Mouse (Mus musculus): Measurements from ENCODE around the gene Fam19a5.

The Fam19a5 gene

DNA sequence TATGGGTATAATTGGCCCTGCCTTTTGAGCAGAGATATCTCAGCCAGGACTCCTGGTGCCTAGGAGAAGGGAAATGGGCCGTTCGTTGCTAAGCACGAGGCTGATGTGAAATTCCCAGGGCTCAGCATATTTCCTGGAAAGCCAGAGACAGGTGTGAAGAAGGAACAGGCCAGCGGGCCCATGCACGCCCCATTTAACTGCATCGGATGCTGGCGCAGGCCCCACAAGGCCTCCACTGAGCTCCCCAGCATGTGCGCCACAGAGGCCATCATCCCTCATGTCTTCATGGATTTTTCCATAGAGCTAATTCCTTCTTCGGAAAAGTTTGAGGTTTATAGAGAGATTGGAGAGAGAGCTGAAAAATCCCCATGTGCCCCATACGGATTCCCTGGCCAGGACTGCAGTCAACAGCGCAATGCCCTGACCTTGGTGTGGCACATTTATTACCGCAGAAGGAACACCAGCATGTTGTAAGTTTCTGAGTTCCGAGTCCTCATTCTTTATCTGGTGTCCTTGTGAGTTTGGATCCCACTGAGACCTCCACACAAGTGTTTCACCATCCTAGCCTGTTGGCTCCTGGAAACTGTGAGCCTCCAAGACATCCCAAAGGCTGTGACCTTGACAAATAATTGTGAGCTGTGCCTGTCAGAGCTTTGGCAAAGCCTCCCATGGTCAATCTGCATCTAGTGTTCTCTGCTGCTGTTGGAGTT lies 122.1 kb downstream of the Fam19a5 start:
- no peak for DNase-seq (ENCODE audit: low read depth, low spot score)

DNA sequence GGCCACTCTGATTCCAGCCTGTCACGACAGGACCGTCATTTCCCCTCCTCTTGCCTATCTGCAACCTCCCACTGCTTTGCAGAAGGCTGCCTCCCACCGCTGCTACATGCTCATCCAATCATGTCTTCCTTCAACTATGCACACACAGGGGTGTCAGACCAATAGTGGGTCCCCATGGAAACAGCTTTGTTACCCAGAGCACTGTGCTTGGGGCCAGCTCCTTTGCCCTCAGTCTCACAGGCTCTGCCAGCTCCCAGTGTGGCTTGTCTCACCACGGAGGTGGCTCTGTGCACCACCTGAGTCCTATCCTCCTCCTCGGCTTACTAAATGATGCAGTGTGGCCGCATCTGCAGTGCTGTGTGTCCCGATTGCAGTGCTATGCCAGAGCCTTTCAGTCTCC lies 123.3 kb downstream of the Fam19a5 start:
- no peak for DNase-seq (ENCODE audit: low read depth, low spot score)

DNA sequence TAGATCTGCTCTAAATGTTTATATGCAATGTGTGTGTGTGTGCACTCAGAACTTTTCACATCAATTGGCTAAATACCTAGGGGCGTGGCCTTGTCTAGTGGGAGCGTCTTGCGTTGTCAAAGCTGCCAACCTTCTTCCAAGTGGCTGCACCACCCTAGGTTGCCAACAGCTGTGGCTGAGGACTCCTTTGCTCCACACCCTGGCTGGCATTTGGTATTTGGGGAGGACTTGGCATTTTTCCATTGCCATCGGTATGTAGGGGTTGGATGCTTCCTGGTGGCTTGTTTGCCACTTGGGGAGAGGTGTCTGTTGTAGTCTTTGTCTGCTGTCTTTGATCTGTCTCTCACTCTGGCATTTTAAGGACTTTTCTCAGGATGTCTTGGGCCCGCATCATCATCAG lies 124.0 kb downstream of the Fam19a5 start:
- no peak for DNase-seq (ENCODE audit: low read depth, low spot score)

- no peak for DNase-seq (ENCODE audit: low read depth, low spot score)
Measured at GRCm38 (mm10) chr15:87671929-87672328, 127.8 kb downstream of the Fam19a5 start.

DNA sequence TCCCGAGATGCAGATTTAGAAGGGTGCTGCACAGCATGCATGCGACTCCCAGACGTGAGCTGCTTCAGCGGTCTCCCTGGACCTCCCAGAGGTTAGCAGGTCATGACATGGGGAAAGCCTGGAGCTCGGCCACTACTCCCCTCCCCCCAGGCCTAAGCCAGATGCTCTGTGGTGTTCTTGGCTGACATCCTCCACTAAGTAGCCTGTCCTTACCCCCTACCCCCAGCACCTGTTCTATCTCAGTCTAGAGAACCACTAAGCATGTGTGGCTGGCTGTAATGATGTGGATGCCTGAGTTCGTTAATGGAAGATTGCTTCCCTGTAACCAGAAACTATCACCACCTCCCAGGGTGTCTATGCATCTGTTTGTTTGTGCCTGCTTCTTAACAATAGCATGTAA lies 134.6 kb downstream of the Fam19a5 start:
- DNase-seq (ENCODE audit: low read depth, low spot score), result no peak

- no peak for DNase-seq (ENCODE audit: low read depth, low spot score)
Measured at GRCm38 (mm10) chr15:87682410-87682809, 138.3 kb downstream of the Fam19a5 start.

- no peak for DNase-seq (ENCODE audit: low read depth, low spot score)
Measured at GRCm38 (mm10) chr15:87686415-87687040, 142.4 kb downstream of the Fam19a5 start.

GRCm38 (mm10) chr15:87691271-87691955 lies 147.3 kb downstream of the Fam19a5 start:
- no peak for DNase-seq (ENCODE audit: low read depth, low spot score)

DNA sequence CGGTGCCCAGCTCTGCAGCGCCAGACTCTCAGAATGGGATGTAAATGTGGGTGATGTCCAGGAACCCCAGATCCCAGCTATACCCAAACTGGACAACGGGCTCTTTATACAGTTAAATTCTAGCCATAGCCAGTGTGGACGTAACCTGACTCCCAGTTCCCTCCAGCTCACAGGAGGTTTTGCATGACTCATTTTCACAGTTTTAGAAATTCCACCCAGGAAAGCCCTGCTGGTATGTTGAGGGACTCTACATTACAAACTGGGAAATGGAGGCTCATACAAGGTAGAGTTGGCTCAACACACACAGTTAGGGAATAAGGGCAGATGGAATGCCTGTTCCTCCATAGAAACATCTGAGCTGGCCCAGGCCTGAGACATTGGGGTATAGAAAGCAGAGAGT lies 147.9 kb downstream of the Fam19a5 start:
- DNase-seq (ENCODE audit: low read depth, low spot score), result no peak

- DNase-seq (ENCODE audit: low read depth, low spot score), result no peak
Measured at GRCm38 (mm10) chr15:87692394-87692793, 148.3 kb downstream of the Fam19a5 start.

- no peak for DNase-seq (ENCODE audit: low read depth, low spot score)
Measured at GRCm38 (mm10) chr15:87692865-87693513, 148.9 kb downstream of the Fam19a5 start.

GRCm38 (mm10) chr15:87697433-87697996 lies 153.4 kb downstream of the Fam19a5 start:
- no peak for DNase-seq (ENCODE audit: low read depth, low spot score)

DNA sequence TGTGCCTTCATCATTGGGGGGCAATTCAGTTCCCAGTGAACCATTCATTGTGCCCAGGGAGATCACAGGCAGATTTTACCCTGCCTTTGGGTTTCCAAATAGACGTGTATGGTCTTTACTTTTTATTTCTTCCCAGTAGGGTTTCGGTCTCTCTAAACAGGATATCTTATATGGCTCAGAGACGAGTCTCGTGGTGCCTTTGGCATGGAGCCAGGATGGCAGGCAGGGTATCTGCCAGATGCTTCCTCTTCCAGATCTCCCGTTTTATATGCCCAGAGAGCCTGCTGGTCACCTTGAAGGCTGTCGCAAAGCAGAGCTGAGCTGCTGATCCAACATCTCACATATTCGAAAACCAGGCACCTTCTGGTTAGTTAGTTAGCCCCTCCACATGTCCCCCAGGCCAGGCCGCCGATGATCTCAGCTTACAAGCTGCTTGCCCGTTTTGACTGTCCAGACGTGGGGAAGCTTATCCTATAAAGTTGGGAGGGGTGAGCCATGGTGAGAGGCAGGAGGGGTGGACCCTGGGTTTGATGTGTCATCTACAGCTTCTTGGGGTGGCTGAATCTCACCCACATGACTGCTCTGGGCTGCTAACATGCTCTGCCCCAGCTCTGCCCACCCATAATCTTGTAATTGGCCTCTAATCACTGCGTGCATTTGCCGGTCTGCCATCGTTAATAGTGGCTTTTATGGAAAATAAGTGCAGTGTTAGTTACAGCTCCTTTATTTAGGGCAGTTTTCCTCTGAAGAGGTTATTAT lies 154.6 kb downstream of the Fam19a5 start:
- no peak for DNase-seq (ENCODE audit: low read depth, low spot score)

- DNase-seq (ENCODE audit: low read depth, low spot score), result no peak
Measured at GRCm38 (mm10) chr15:87702821-87703220, 158.7 kb downstream of the Fam19a5 start.

GRCm38 (mm10) chr15:87703334-87703733 lies 159.2 kb downstream of the Fam19a5 start:
- DNase-seq (ENCODE audit: low read depth, low spot score), result no peak

DNA sequence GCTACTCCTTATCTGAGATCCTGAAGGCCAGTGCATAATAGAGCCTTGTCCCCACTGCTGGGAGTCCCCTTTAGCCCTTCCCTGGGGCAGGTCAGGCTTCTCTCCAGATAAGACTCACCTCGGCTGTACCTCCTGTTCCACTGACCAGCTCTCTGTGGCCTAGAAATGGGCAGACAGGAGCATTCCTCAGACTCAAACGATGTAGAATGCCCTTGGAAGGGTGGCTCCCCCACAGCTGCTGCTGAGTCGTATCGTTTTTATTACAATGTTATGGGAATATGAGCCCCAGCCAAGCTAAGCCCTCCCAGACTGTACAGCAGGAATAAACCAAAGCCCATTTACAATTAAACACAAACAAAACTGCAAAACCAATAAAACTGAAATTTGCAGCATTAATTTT lies 167.7 kb downstream of the Fam19a5 start:
- no peak for DNase-seq (ENCODE audit: low read depth, low spot score)

GRCm38 (mm10) chr15:87712221-87712620 lies 168.1 kb downstream of the Fam19a5 start:
- DNase-seq (ENCODE audit: low read depth, low spot score), result no peak

GRCm38 (mm10) chr15:87715037-87715676 lies 171.1 kb downstream of the Fam19a5 start:
- DNase-seq (ENCODE audit: low read depth, low spot score), result no peak

DNA sequence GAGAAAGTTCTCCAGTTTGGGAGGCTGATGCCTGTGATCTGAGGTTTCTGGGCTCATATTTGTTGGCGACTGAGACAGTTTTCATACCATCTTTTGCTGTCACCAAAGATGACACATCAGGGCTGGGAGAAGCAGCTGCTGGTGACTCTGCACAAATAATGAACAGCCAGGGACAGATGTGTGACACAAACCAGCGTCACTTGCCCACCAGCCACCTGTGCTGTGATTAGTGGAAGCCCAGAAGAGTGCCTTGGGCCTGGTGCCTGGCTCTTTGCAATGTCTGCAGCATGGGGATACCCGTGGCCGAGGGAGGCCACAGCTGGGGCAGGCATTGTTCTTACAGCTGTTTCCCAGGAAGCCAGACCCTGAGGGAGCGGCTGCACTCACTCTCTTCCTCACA lies 173.0 kb downstream of the Fam19a5 start:
- DNase-seq (ENCODE audit: low read depth, low spot score), result no peak

GRCm38 (mm10) chr15:87723455-87723986 lies 179.4 kb downstream of the Fam19a5 start:
- DNase-seq (ENCODE audit: low read depth, low spot score), result no peak
